Mouse (Mus musculus): ENCODE data around the gene Mia. TPM values are rescaled to one million over a fixed set of nuclear protein-coding genes. Genes with fewer than 3 reads are reported as not detected.

The Mia gene
- total and polyA plus RNA-seq, 2 experiments from 2014 or later: 34.2 to 63.6 TPM

- Histone ChIP-seq H3K27me3 (ENCODE audit: insufficient read depth, low read length) (no peaks in the 10 kb centered on the region), H3K9ac (replicated peaks; ENCODE audit: low read length) (no peak overlapping the region), H3K4me2 (ENCODE audit: low read depth, low read length) (no peak overlapping the region), H3K4me1 (ENCODE audit: insufficient read depth, low read length) (peaks cover 13% of the 10 kb centered on the region), H3K36me3 (ENCODE audit: insufficient read depth, low read length) (peaks cover 18% of the 10 kb centered on the region; the same call in 1 of the 2 replicates), H3K9me3 (ENCODE audit: low read length) (no peaks in the 10 kb centered on the region), H3K27ac (no peak overlapping the region), H3K4me3 (ENCODE audit: low read length) (no peak overlapping the region)
- TF ChIP-seq CTCF (IDR thresholded peaks at IDR 0.05; ENCODE audit: low read depth): no peak
- DNase-seq (ENCODE audit: low spot score) (no peak), ATAC-seq (no peak)
Measured at GRCm38 (mm10) chr7:27198355-27198754, 17.4 kb upstream of the Mia start.

GRCm38 (mm10) chr7:27197634-27198033, 16.7 kb upstream of the Mia start:
- Histone ChIP-seq H3K9me3 (ENCODE audit: low read length) (no peaks in the 10 kb centered on the region), H3K4me2 (ENCODE audit: low read depth, low read length) (no peak overlapping the region), H3K4me3 (ENCODE audit: low read length) (no peak overlapping the region), H3K36me3 (ENCODE audit: insufficient read depth, low read length) (peaks cover 19% of the 10 kb centered on the region; the same call in 1 of the 2 replicates), H3K27me3 (ENCODE audit: insufficient read depth, low read length) (no peaks in the 10 kb centered on the region), H3K4me1 (ENCODE audit: insufficient read depth, low read length) (peaks cover 13% of the 10 kb centered on the region), H3K27ac (no peak overlapping the region), H3K9ac (replicated peaks; ENCODE audit: low read length) (no peak overlapping the region)
- no peak for TF ChIP-seq CTCF (IDR thresholded peaks at IDR 0.05; ENCODE audit: low read depth)
- no peak for ATAC-seq
- 93% methylated on average over 8 of the region's 8 CpGs for WGBS
- DNase-seq (ENCODE audit: low spot score): no peak

GRCm38 (mm10) chr7:27197136-27197535, 16.2 kb upstream of the Mia start:
- Histone ChIP-seq H3K27ac (no peak overlapping the region), H3K4me3 (ENCODE audit: low read length) (no peak overlapping the region), H3K27me3 (ENCODE audit: insufficient read depth, low read length) (no peaks in the 10 kb centered on the region), H3K4me2 (ENCODE audit: low read depth, low read length) (no peak overlapping the region), H3K4me1 (ENCODE audit: insufficient read depth, low read length) (peaks cover 13% of the 10 kb centered on the region), H3K36me3 (ENCODE audit: insufficient read depth, low read length) (peaks cover 19% of the 10 kb centered on the region; the same call in 1 of the 2 replicates), H3K9me3 (ENCODE audit: low read length) (no peaks in the 10 kb centered on the region), H3K9ac (replicated peaks; ENCODE audit: low read length) (no peak overlapping the region)
- WGBS: 83% methylated on average over 3 of the region's 3 CpGs
- no peak for DNase-seq (ENCODE audit: low spot score)
- no peak for ATAC-seq
- no peak for TF ChIP-seq CTCF (IDR thresholded peaks at IDR 0.05; ENCODE audit: low read depth)

- Histone ChIP-seq H3K27me3 (ENCODE audit: insufficient read depth, low read length) (no peaks in the 10 kb centered on the region), H3K36me3 (ENCODE audit: insufficient read depth, low read length) (peaks cover 31% of the 10 kb centered on the region), H3K4me1 (ENCODE audit: insufficient read depth, low read length) (peaks cover 13% of the 10 kb centered on the region), H3K4me2 (ENCODE audit: low read depth, low read length) (peak within 1 kb of the TSS; percentile 82), H3K27ac (peak within 1 kb of the TSS; percentile 99), H3K4me3 (ENCODE audit: low read length) (peak within 1 kb of the TSS; percentile 84), H3K9ac (replicated peaks; ENCODE audit: low read length) (peak within 1 kb of the TSS; percentile 91), H3K9me3 (ENCODE audit: low read length) (no peaks in the 10 kb centered on the region)
- peak; percentile 98 for DNase-seq (ENCODE audit: low spot score)
- TF ChIP-seq CTCF (IDR thresholded peaks at IDR 0.05; ENCODE audit: low read depth): 0 out of 2 replicates have a peak, but pooled peaks have one; percentile 1
- WGBS: under 1% methylated on average over 63 of the region's 64 CpGs
- ATAC-seq: peak; percentile 98
Measured at GRCm38 (mm10) chr7:27195681-27196611, 15.0 kb upstream of the Mia start, which contains the start of the genes BC024978 and Snrpa. BC024978 (plus strand) TSS chr7:27195781. Snrpa (minus strand) TSS chr7:27196271.

- no peak overlapping the region for H3K4me2 ChIP-seq (ENCODE audit: low read depth, low read length)
- no peak overlapping the region for H3K9ac ChIP-seq (replicated peaks; ENCODE audit: low read length)
- 79% methylated on average over 4 of the region's 4 CpGs for WGBS
- no peak overlapping the region for H3K4me3 ChIP-seq (ENCODE audit: low read length)
- ATAC-seq: no peak
- H3K36me3 ChIP-seq (ENCODE audit: insufficient read depth, low read length): peaks cover 52% of the 10 kb centered on the region
- no peaks in the 10 kb centered on the region for H3K9me3 ChIP-seq (ENCODE audit: low read length)
- no peak for TF ChIP-seq CTCF (IDR thresholded peaks at IDR 0.05; ENCODE audit: low read depth)
- peaks cover 13% of the 10 kb centered on the region for H3K4me1 ChIP-seq (ENCODE audit: insufficient read depth, low read length)
- no peak for DNase-seq (ENCODE audit: low spot score)
- H3K27ac ChIP-seq: no peak overlapping the region
- no peaks in the 10 kb centered on the region for H3K27me3 ChIP-seq (ENCODE audit: insufficient read depth, low read length)
Measured at GRCm38 (mm10) chr7:27193731-27194130, 12.8 kb upstream of the Mia start.

GRCm38 (mm10) chr7:27192434-27192833, 11.5 kb upstream of the Mia start:
- peaks cover 13% of the 10 kb centered on the region for H3K4me1 ChIP-seq (ENCODE audit: insufficient read depth, low read length)
- DNase-seq (ENCODE audit: low spot score) (no peak), ATAC-seq (no peak)
- no peak for TF ChIP-seq CTCF (IDR thresholded peaks at IDR 0.05; ENCODE audit: low read depth)
- peaks cover 61% of the 10 kb centered on the region for H3K36me3 ChIP-seq (ENCODE audit: insufficient read depth, low read length)
- H3K4me3 ChIP-seq (ENCODE audit: low read length): no peak overlapping the region
- H3K9ac ChIP-seq (replicated peaks; ENCODE audit: low read length): no peak overlapping the region
- no peak overlapping the region for H3K27ac ChIP-seq
- H3K9me3 ChIP-seq (ENCODE audit: low read length): no peaks in the 10 kb centered on the region
- 94% methylated on average over 5 of the region's 5 CpGs for WGBS
- no peak overlapping the region for H3K4me2 ChIP-seq (ENCODE audit: low read depth, low read length)
- no peaks in the 10 kb centered on the region for H3K27me3 ChIP-seq (ENCODE audit: insufficient read depth, low read length)

All from hindbrain, postnatal 0 days (tissue).